Mouse (Mus musculus) liver, adult 2 months (tissue): ENCODE results near the gene Zcchc18.
A peak's percentile ranks its signal among the peaks of the same experiment; 100 is the strongest.

Source experiments
- CTCF ChIP-seq: fragments of 200-500 bp; IDR thresholded peaks from 2 replicates; pipeline ENCODE4 v1.5.1; 2011; ENCODE audit warnings: low read depth, low read length, control low read depth
- POLR2A ChIP-seq: fragments of 200-500 bp; IDR thresholded peaks from 2 replicates; pipeline ENCODE4 v1.6.1; 2011; ENCODE audit warnings: low read length, control low read depth; ENCODE audit not compliant: insufficient read depth; ENCODE audit errors: extremely low read depth

- TF ChIP-seq POLR2A = no peak
- peak; percentile 25; the same call in 1 of the 2 replicates for TF ChIP-seq CTCF
Measured at GRCm38 (mm10) chrX:137015099-137015709, 22.2 kb downstream of the Zcchc18 start.
